ENCODE assay signal across 8 mouse cellular contexts in the genomic region with DNA sequence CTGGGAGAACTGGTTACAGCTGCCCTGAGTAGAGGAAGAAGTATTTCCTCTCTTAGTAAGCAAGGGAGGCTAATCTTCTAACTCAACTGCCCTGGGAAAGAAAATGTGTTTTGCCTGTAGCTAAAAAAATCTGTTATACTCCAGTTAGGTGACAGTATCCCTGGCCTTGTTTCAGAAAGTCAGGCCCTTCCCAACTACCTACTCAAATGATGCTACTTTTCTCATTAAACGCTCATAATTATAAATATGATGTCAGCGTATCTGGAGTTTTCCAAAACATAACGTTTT. TPM values are rescaled to one million over a fixed set of nuclear protein-coding genes. Genes with fewer than 3 reads are reported as not detected.
DNase-seq lines count a peak whose midpoint lies in the region; ATAC-seq and TF ChIP-seq lines count a peak whose summit lies in the region.
"Had no signal": no experiment of that assay in that cellular context is flagged by ENCODE, and none has a peak within 500 bp of the region (broad histone marks: within the 10 kb centered on the region; RNA-seq: fewer than 3 reads in every experiment).

Gene Gpr1 (minus strand): TSS at position 273 of the 288 bp plus-strand sequence.

- no peak for TF ChIP-seq EP300 in liver, postnatal 0 days (IDR thresholded peaks at IDR 0.05; ENCODE audit: low read depth)

- H3K4me2 ChIP-seq in liver, embryonic 11.5 days: 0 out of 2 replicates have a peak within 1 kb of the TSS, but pooled peaks have one; percentile 14
- H3K4me2 ChIP-seq in liver, postnatal 0 days (ENCODE audit: low read depth, low read length): no peak within 1 kb of the TSS
- H3K4me2 ChIP-seq in forebrain, embryonic 13.5 days: peak within 1 kb of the TSS; percentile 49
- peak within 1 kb of the TSS; percentile 18 for H3K4me2 ChIP-seq in stomach, embryonic 16.5 days (ENCODE audit: low read depth, low read length)

- DNase-seq in liver, embryonic 11.5 days (ENCODE audit: low spot score): no peak
- no peak for DNase-seq in liver, postnatal 0 days
- DNase-seq in limb, embryonic 10.5 days (ENCODE audit: low spot score): no peak
- DNase-seq in adrenal gland, postnatal 36 days: no peak
- no peak for DNase-seq in gastrocnemius, postnatal 25 days
- DNase-seq: lung, adult 18-20 months had no signal

- no peak for ATAC-seq in liver, embryonic 11.5 days (replicated peaks; ENCODE audit: low FRiP score)
- no peak for ATAC-seq in liver, postnatal 0 days
- ATAC-seq in forebrain, embryonic 13.5 days: no peak
- ATAC-seq in stomach, embryonic 16.5 days (ENCODE audit: insufficient read depth, low FRiP score): no peak

- no peaks in the 10 kb centered on the region for H3K36me3 ChIP-seq in liver, embryonic 11.5 days (ENCODE audit: control insufficient read depth, insufficient read depth, low read length)
- no peaks in the 10 kb centered on the region for H3K36me3 ChIP-seq in liver, postnatal 0 days (replicated peaks; ENCODE audit: insufficient read depth, low read length)
- no peaks in the 10 kb centered on the region for H3K36me3 ChIP-seq in forebrain, embryonic 13.5 days (ENCODE audit: poor library complexity, severe bottlenecking)
- no peaks in the 10 kb centered on the region for H3K36me3 ChIP-seq in limb, embryonic 10.5 days
- no peaks in the 10 kb centered on the region for H3K36me3 ChIP-seq in stomach, embryonic 16.5 days (ENCODE audit: control insufficient read depth, insufficient read depth, low read length)

- no peak within 1 kb of the TSS for H3K4me3 ChIP-seq in liver, embryonic 11.5 days (ENCODE audit: low read depth, low read length)
- H3K4me3 ChIP-seq in liver, postnatal 0 days (ENCODE audit: low read depth, low read length): no peak within 1 kb of the TSS
- peak within 1 kb of the TSS; percentile 20 for H3K4me3 ChIP-seq in forebrain, embryonic 13.5 days
- 0 out of 2 replicates have a peak within 1 kb of the TSS, but pooled peaks have one; percentile 5 for H3K4me3 ChIP-seq in limb, embryonic 10.5 days
- H3K4me3 ChIP-seq in stomach, embryonic 16.5 days (replicated peaks; ENCODE audit: low read length): no peak within 1 kb of the TSS

- 32% methylated on average over 3 of the region's 3 CpGs for WGBS in liver, embryonic 11.5 days
- 28% methylated on average over 3 of the region's 3 CpGs for WGBS in liver, postnatal 0 days (ENCODE audit: insufficient replicate concordance)
- 35% methylated on average over 3 of the region's 3 CpGs for WGBS in forebrain, embryonic 13.5 days
- 30% methylated on average over 3 of the region's 3 CpGs for WGBS in limb, embryonic 10.5 days
- WGBS in stomach, embryonic 16.5 days: 35% methylated on average over 3 of the region's 3 CpGs

- no peak within 1 kb of the TSS for H3K9ac ChIP-seq in liver, embryonic 11.5 days (ENCODE audit: low read depth, low read length)
- H3K9ac ChIP-seq in liver, postnatal 0 days (replicated peaks): no peak within 1 kb of the TSS
- H3K9ac ChIP-seq in forebrain, embryonic 13.5 days: peak within 1 kb of the TSS; percentile 51
- no peak within 1 kb of the TSS for H3K9ac ChIP-seq in stomach, embryonic 16.5 days (ENCODE audit: low read length)

- H3K27ac ChIP-seq in liver, embryonic 11.5 days (ENCODE audit: low read depth, low read length): no peak within 1 kb of the TSS
- no peak within 1 kb of the TSS for H3K27ac ChIP-seq in liver, postnatal 0 days (ENCODE audit: low read depth)
- H3K27ac ChIP-seq in forebrain, embryonic 13.5 days: no peak within 1 kb of the TSS
- H3K27ac ChIP-seq in limb, embryonic 10.5 days: no peak within 1 kb of the TSS
- H3K27ac ChIP-seq in stomach, embryonic 16.5 days (ENCODE audit: low read length): no peak within 1 kb of the TSS

- no peaks in the 10 kb centered on the region; the same call in 1 of the 2 replicates for H3K27me3 ChIP-seq in liver, embryonic 11.5 days (replicated peaks; ENCODE audit: control insufficient read depth, insufficient read depth, low read length)
- H3K27me3 ChIP-seq in liver, postnatal 0 days (ENCODE audit: insufficient read depth, low read length): no peaks in the 10 kb centered on the region; the same call in 1 of the 2 replicates
- H3K27me3 ChIP-seq in forebrain, embryonic 13.5 days: peaks cover 5% of the 10 kb centered on the region; the same call in 1 of the 2 replicates
- H3K27me3 ChIP-seq in limb, embryonic 10.5 days (ENCODE audit: low read depth, poor library complexity, severe bottlenecking): peaks cover 53% of the 10 kb centered on the region
- no peaks in the 10 kb centered on the region for H3K27me3 ChIP-seq in stomach, embryonic 16.5 days (ENCODE audit: control insufficient read depth, insufficient read depth, low read length)

- TF ChIP-seq CTCF in liver, postnatal 0 days (IDR thresholded peaks at IDR 0.05; ENCODE audit: low read depth): no peak

- no peaks in the 10 kb centered on the region; the same call in 1 of the 2 replicates for H3K9me3 ChIP-seq in liver, embryonic 11.5 days (ENCODE audit: control insufficient read depth, low read length)
- no peaks in the 10 kb centered on the region for H3K9me3 ChIP-seq in liver, postnatal 0 days (ENCODE audit: low read length)
- no peaks in the 10 kb centered on the region; the same call in 1 of the 2 replicates for H3K9me3 ChIP-seq in forebrain, embryonic 13.5 days (replicated peaks)
- no peaks in the 10 kb centered on the region for H3K9me3 ChIP-seq in limb, embryonic 10.5 days (replicated peaks)
- no peaks in the 10 kb centered on the region for H3K9me3 ChIP-seq in stomach, embryonic 16.5 days (replicated peaks; ENCODE audit: control insufficient read depth, low read length)

- H3K4me1 ChIP-seq in liver, embryonic 11.5 days (replicated peaks; ENCODE audit: control insufficient read depth, insufficient read depth, low read length): no peaks in the 10 kb centered on the region
- no peaks in the 10 kb centered on the region for H3K4me1 ChIP-seq in liver, postnatal 0 days (ENCODE audit: insufficient read depth)
- peaks cover 15% of the 10 kb centered on the region for H3K4me1 ChIP-seq in forebrain, embryonic 13.5 days
- peaks cover 13% of the 10 kb centered on the region; the same call in 1 of the 2 replicates for H3K4me1 ChIP-seq in limb, embryonic 10.5 days
- H3K4me1 ChIP-seq in stomach, embryonic 16.5 days (ENCODE audit: control insufficient read depth, insufficient read depth, low read length): no peaks in the 10 kb centered on the region

RNA-seq across cellular contexts. Expression of gene Gpr1, which starts in this region (rescaled TPM):
- polyA plus RNA-seq in liver, embryonic 11.5 days (2014; fragmentation: Nextera tagmentation; extraction: Ambion mirVana): 0.09 and 0.14 TPM in 2 replicates
- polyA plus RNA-seq in liver, postnatal 0 days (2015; fragmentation: Nextera tagmentation; extraction: Ambion mirVana): 0.05 TPM in 1 of 2 replicates, not detected in the other
- 0.14 and 0.48 TPM in 2 replicates for polyA plus RNA-seq in forebrain, embryonic 13.5 days (2015; fragmentation: Nextera tagmentation; extraction: Ambion mirVana)
- 0.08 and 0.15 TPM in 2 replicates for polyA plus RNA-seq in limb, embryonic 10.5 days (2016; fragmentation: Nextera tagmentation; extraction: Ambion mirVana)
- 0.11 and 0.26 TPM in 2 replicates for polyA plus RNA-seq in stomach, embryonic 16.5 days (2015; fragmentation: Nextera tagmentation; extraction: Ambion mirVana)
- under 1 TPM; 0.17 to 0.23 TPM for total RNA-seq in adrenal gland, postnatal 36 days (2021)
- under 1 TPM; 0.18 to 0.99 TPM for total RNA-seq in gastrocnemius, postnatal 25 days (2021)

Comparison
In these comparisons a context has a peak if more than half of its experiments do, and no peak if none do; other contexts are left out.
1. H3K4me3 ChIP-seq: peak in forebrain, embryonic 13.5 days (single experiment) and limb, embryonic 10.5 days (single experiment); none in liver, embryonic 11.5 days (single experiment), liver, postnatal 0 days (single experiment) and stomach, embryonic 16.5 days (single experiment).